Mouse (Mus musculus) intestine, embryonic 14.5 days (tissue): ENCODE results near the gene Rbm45. TPM values are rescaled to one million over a fixed set of nuclear protein-coding genes. Genes with fewer than 3 reads are reported as not detected.

ENCODE experiments used
- ATAC-seq: fragments of 200-750 bp; cut with Nextera tagmentation; replicated peaks from 2 replicates; pipeline ENCODE4 v1.8.0; 2017; ENCODE audit warnings: low read depth, moderate number of reproducible peaks, moderate TSS enrichment, moderate library complexity; ENCODE audit not compliant: low FRiP score, low TSS enrichment
- DNase-seq: peaks from one replicate; pipeline ENCODE4 v3.0.0-alpha.2; 2018; ENCODE audit warnings: low spot score
- H3K27ac ChIP-seq: fragments of 300-500 bp; sonication (generic); 2 replicates; pipeline ENCODE4 v1.5.1; 2014; ENCODE audit warnings: low read depth, mild to moderate bottlenecking, control low read depth
- H3K27me3 ChIP-seq: fragments of 300-500 bp; sonication (generic); replicated peaks from 2 replicates; pipeline ENCODE4 v1.6.1; 2014; ENCODE audit warnings: low read length, control low read depth; ENCODE audit not compliant: control insufficient read depth, insufficient read depth
- H3K36me3 ChIP-seq: fragments of 300-500 bp; sonication (generic); 2 replicates; pipeline ENCODE4 v1.6.1; 2014; ENCODE audit warnings: low read length, control low read depth; ENCODE audit not compliant: control insufficient read depth, insufficient read depth
- H3K4me1 ChIP-seq: fragments of 300-500 bp; sonication (generic); replicated peaks from 2 replicates; pipeline ENCODE4 v1.6.1; 2014; ENCODE audit warnings: low read length, control low read depth, mixed read lengths; ENCODE audit not compliant: control insufficient read depth, insufficient read depth
- H3K4me2 ChIP-seq: fragments of 300-500 bp; sonication (generic); 2 replicates; pipeline ENCODE4 v1.6.1; 2014; ENCODE audit warnings: low read length
- H3K4me3 ChIP-seq: fragments of 300-500 bp; sonication (generic); 2 replicates; pipeline ENCODE4 v1.5.1; 2014; ENCODE audit warnings: low read depth, low read length, control low read depth, mixed read lengths
- H3K9ac ChIP-seq: fragments of 300-500 bp; sonication (generic); 2 replicates; pipeline ENCODE4 v1.6.1; 2014; ENCODE audit warnings: mild to moderate bottlenecking, low read length
- H3K9me3 ChIP-seq: fragments of 300-500 bp; sonication (generic); 2 replicates; pipeline ENCODE4 v1.6.1; 2016; ENCODE audit warnings: low read length, control low read depth; ENCODE audit not compliant: control insufficient read depth
- WGBS: fragments of 180-500 bp; shearing (Covaris S2); extraction: QIAGEN DNeasy Blood & Tissue Kit; methylation state at CpG from one replicate; pipeline ENCODE4 v1.1.7; 2014; 5-methylcytosine and 5-hydroxymethylcytosine counted together
- polyA plus RNA-seq: library from polyadenylated mRNA; unstranded; fragments of >200 nt; fragmentation: Nextera tagmentation; extraction: Ambion mirVana; gene quantifications from 2 replicates; pipeline ENCODE4 v1.2.1, GENCODE M21; 2014

The Rbm45 gene
- polyA plus RNA-seq, 1 experiment from 2014 or later, result 17.1 TPM

- Histone ChIP-seq H3K9me3 (no peaks in the 10 kb centered on the region), H3K4me3 (peak within 1 kb of the TSS; percentile 44), H3K27ac (no peak within 1 kb of the TSS), H3K36me3 (no peaks in the 10 kb centered on the region), H3K27me3 (no peaks in the 10 kb centered on the region), H3K4me1 (no peaks in the 10 kb centered on the region), H3K4me2 (peak within 1 kb of the TSS; percentile 66), H3K9ac (0 out of 2 replicates have a peak within 1 kb of the TSS, but pooled peaks have one; percentile 2)
- DNase-seq (peak; percentile 78), ATAC-seq (peak; percentile 95)
- 18% methylated on average over 40 of the region's 41 CpGs for WGBS
Measured at GRCm38 (mm10) chr2:76338215-76339156, 31.3 kb upstream of the Rbm45 start, which contains the start of gene Pde11a. Gene Pde11a, minus strand, starts transcription at chr2:76338774.

- Histone ChIP-seq H3K27ac (no peak overlapping the region), H3K36me3 (no peaks in the 10 kb centered on the region), H3K4me1 (no peaks in the 10 kb centered on the region), H3K4me3 (no peak overlapping the region), H3K27me3 (no peaks in the 10 kb centered on the region), H3K9ac (no peak overlapping the region), H3K4me2 (no peak overlapping the region), H3K9me3 (no peaks in the 10 kb centered on the region)
- WGBS, result 88% methylated on average over 9 of the region's 9 CpGs
- no peak for ATAC-seq
- no peak for DNase-seq
Measured at GRCm38 (mm10) chr2:76342146-76342545, 27.6 kb upstream of the Rbm45 start.

- 74% methylated on average over 6 of the region's 6 CpGs for WGBS
- Histone ChIP-seq H3K27ac (no peak overlapping the region), H3K9ac (no peak overlapping the region), H3K36me3 (no peaks in the 10 kb centered on the region), H3K9me3 (no peaks in the 10 kb centered on the region), H3K4me1 (no peaks in the 10 kb centered on the region), H3K4me2 (no peak overlapping the region), H3K27me3 (no peaks in the 10 kb centered on the region), H3K4me3 (no peak overlapping the region)
- DNase-seq (no peak), ATAC-seq (no peak)
Measured at GRCm38 (mm10) chr2:76347839-76348238, 21.9 kb upstream of the Rbm45 start.

- no peak within 1 kb of the TSS for H3K4me2 ChIP-seq
- no peaks in the 10 kb centered on the region for H3K4me1 ChIP-seq
- H3K27me3 ChIP-seq, result no peaks in the 10 kb centered on the region
- no peak within 1 kb of the TSS for H3K4me3 ChIP-seq
- H3K27ac ChIP-seq, result no peak within 1 kb of the TSS
- no peaks in the 10 kb centered on the region for H3K36me3 ChIP-seq
- 90% methylated on average over 11 of the region's 11 CpGs for WGBS
- no peak within 1 kb of the TSS for H3K9ac ChIP-seq
- H3K9me3 ChIP-seq, result no peaks in the 10 kb centered on the region
- DNase-seq (no peak), ATAC-seq (no peak)
Measured at GRCm38 (mm10) chr2:76360226-76360625, 9.6 kb upstream of the Rbm45 start, which contains the start of gene Cyct. Gene Cyct, minus strand, starts transcription at chr2:76360450.

- no peak for ATAC-seq
- 45% methylated on average over 2 of the region's 2 CpGs for WGBS
- Histone ChIP-seq H3K4me1 (no peaks in the 10 kb centered on the region), H3K9ac (no peak overlapping the region), H3K9me3 (no peaks in the 10 kb centered on the region), H3K27me3 (no peaks in the 10 kb centered on the region), H3K36me3 (no peaks in the 10 kb centered on the region), H3K4me2 (no peak overlapping the region), H3K27ac (no peak overlapping the region), H3K4me3 (no peak overlapping the region)
- DNase-seq, result no peak
Measured at GRCm38 (mm10) chr2:76362111-76362510, 7.7 kb upstream of the Rbm45 start.

- Histone ChIP-seq H3K4me3 (no peak overlapping the region), H3K9ac (no peak overlapping the region), H3K27me3 (no peaks in the 10 kb centered on the region), H3K4me1 (peaks cover under 1% of the 10 kb centered on the region; the same call in 1 of the 2 replicates), H3K9me3 (no peaks in the 10 kb centered on the region), H3K27ac (no peak overlapping the region), H3K36me3 (no peaks in the 10 kb centered on the region), H3K4me2 (no peak overlapping the region)
- no peak for DNase-seq
- ATAC-seq, result no peak
- 73% methylated on average over 4 of the region's 4 CpGs for WGBS
Measured at GRCm38 (mm10) chr2:76365811-76366210, 4.0 kb upstream of the Rbm45 start.

- H3K4me2 ChIP-seq, result no peak overlapping the region
- no peak overlapping the region for H3K27ac ChIP-seq
- WGBS, result 14% methylated on average over 9 of the region's 9 CpGs
- peaks cover 4% of the 10 kb centered on the region; the same call in 1 of the 2 replicates for H3K4me1 ChIP-seq
- DNase-seq (peak; percentile 94), ATAC-seq (no peak; the same call in 1 of the 2 replicates)
- no peaks in the 10 kb centered on the region for H3K27me3 ChIP-seq
- H3K9me3 ChIP-seq, result no peaks in the 10 kb centered on the region
- peaks cover 7% of the 10 kb centered on the region for H3K36me3 ChIP-seq
- H3K9ac ChIP-seq, result no peak overlapping the region
- no peak overlapping the region for H3K4me3 ChIP-seq
Measured at GRCm38 (mm10) chr2:76367188-76367922, 2.4 kb upstream of the Rbm45 start.

- Histone ChIP-seq H3K9me3 (no peaks in the 10 kb centered on the region), H3K4me1 (peaks cover 4% of the 10 kb centered on the region; the same call in 1 of the 2 replicates), H3K36me3 (peaks cover 21% of the 10 kb centered on the region), H3K27me3 (no peaks in the 10 kb centered on the region), H3K9ac (no peak overlapping the region), H3K4me2 (no peak overlapping the region), H3K27ac (no peak overlapping the region), H3K4me3 (no peak overlapping the region)
- 72% methylated on average over 13 of the region's 13 CpGs for WGBS
- no peak for ATAC-seq
- DNase-seq, result no peak
Measured at GRCm38 (mm10) chr2:76368861-76369660, 723 bp upstream of the Rbm45 start.
